Mouse (Mus musculus) right cerebral cortex, adult 2 months (tissue): ENCODE measurements around the gene Slmap.

Source experiments
- DNase-seq, 2 experiments: peaks; one replicate each; pipeline ENCODE4 v3.0.0; 2021 to 2022; ENCODE audit warnings: low spot score in 2 of 2

The Slmap gene

DNA sequence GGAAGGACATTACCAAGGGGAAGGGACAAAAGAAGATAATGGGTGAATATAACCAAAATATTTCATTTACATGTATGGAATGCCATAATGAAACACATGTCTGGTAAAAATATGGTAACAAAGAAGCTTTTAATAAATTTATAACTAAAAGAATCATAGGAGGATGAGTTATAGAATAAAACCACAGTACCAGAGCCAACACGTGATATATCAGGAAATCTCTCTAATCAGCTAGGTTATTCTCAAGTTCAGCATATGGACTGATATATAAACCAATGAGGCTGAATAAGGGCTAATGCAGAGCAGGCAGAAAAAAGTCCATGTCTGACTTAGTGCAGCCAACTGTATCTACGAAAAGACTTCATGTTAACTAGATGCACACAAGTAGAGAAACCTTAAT lies 58.3 kb downstream of the Slmap start:
- DNase-seq = no peak

DNA sequence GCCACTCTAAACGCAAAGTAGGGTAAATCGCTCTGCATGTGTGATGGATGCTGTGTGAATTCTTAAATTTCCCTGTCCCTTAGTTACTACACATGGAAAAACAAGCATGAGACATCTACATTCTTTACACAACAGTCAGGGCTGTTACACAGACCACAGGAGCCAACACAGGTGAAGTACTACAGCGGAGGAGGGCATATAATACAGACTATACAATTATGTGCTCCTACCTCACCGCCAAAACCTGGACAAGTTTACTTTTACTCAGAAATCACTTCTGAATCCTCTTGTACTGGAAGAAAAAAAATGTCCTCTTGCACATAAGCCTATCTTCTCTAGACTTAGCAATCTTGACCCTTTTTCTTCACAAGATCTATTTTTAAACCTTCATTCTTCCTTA lies 66.8 kb downstream of the Slmap start:
- no peak for DNase-seq

GRCm38 (mm10) chr14:26466544-26467125 lies 68.1 kb downstream of the Slmap start:
- DNase-seq = no peak

GRCm38 (mm10) chr14:26465898-26466297 lies 68.8 kb downstream of the Slmap start:
- no peak for DNase-seq

DNA sequence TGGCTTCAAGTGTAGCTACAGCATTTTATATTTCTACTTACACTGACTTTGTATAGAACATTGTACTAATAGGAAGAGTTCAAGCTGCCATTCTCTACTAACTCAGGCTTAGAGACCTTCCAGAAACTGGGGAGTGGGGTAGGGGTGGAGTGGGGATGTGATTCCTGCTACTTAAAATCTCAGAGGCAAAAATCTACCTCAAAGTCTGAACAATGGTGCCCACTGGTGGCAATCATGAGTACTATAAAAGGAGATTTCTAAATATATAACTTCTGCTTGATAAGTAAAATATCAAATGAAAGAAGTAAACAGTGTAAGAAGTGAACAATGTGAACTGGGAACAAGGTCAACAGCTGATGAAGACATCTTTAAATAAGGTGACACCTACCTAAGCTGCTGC lies 75.2 kb downstream of the Slmap start:
- peak in 1 of 2 experiments; percentile 52 for DNase-seq

DNA sequence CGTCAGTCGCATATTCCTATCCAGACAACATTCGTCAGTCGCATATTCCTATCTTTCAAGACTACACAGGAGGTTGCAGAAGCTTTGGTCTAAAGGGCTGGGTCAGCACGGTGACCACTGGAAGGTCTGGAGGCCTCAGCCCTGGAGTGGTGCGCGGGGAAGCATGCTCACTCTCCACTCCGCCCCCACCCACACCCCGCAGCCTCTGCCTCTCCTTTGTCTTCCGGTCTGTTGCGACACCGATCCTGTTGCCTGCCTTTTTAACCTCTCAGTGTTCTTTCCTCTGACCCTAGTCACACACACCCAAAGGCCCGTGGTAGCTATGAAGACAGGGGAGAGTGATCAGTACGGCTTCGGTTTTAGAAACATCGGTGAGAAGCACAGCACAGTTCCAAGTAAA lies 79.9 kb downstream of the Slmap start:
- DNase-seq = no peak

GRCm38 (mm10) chr14:26450036-26450800 lies 84.5 kb downstream of the Slmap start:
- DNase-seq = no peak

DNA sequence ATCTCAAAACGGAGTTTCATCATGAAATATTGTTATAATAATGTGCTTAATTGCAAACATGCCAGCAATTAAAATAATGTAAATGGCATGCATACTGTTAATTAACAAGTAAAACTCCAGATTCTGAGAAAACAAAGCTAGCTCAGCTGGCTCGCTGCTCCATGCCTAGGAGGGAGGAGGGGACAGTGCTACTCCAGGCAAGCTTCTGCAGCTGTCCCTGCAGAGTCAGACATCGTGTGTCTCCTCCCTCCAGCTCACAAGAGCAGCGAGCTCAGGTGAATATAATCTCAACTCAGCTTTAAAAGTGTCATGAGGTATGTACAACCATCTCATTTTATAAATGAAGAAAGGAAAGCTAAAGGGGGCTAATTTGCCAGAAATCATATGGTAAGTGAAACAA lies 86.2 kb downstream of the Slmap start:
- DNase-seq = no peak

GRCm38 (mm10) chr14:26447223-26447622 lies 87.5 kb downstream of the Slmap start:
- DNase-seq = no peak

DNA sequence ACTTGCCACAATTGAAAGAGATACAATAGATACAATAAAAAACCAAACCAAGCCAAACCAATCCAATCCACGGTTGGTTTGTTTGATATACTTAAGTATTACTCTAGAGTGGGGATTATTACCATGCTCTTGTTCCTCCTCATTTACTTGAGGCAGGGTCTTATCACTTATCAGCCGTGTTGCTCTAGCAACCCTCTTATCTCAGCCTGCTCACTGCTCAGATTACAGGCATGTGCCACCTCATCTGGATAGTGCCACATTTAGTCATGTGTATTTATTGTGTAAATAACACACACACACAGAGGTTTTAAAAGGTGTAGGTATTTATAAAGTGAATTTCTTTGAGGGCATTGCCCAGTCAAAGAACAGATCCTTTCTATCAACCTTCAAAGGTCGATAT lies 88.2 kb downstream of the Slmap start:
- no peak for DNase-seq

GRCm38 (mm10) chr14:26442534-26442933 lies 92.2 kb downstream of the Slmap start:
- DNase-seq = no peak

DNA sequence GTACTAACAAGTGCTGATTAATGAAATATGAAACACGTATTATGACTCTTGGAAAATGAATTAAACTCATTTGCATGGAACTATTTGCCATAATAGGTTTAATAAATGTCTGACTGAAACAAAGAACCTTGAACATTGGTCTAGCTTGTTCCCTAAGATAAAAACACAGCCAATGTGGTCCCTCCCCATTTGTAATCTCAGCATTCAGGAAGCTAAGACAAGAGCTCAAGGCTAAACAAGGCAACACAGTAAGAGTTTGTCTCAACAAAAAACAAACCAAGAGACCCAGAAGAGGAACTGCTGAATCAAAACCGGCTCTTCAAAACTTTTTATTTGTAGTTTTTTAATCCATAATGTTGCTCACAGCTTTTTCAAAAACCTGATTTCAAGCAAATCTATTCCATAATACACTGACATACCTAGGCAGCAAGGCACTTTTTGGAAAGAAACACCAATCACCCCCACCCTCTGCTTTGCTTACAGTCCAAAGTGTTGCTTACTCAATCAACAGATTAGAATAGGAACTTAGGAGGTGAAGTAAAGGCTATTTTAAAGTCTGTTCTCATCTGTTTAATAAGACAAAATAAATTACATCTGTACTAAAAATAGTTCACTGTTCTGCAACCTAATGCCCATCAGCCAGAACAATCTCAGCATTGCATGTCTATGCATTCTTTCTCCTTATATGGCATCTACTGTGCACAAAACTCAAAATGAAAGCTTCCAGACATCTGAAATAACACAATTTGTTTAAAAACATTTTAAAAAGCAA lies 93.5 kb downstream of the Slmap start:
- no peak for DNase-seq

- DNase-seq = no peak
Observed at GRCm38 (mm10) chr14:26439996-26440395, 94.7 kb downstream of the Slmap start.

GRCm38 (mm10) chr14:26437771-26438170 lies 97.0 kb downstream of the Slmap start:
- DNase-seq = no peak

- DNase-seq = no peak
Observed at GRCm38 (mm10) chr14:26436304-26436703, 98.4 kb downstream of the Slmap start.

GRCm38 (mm10) chr14:26432320-26432719 lies 102.4 kb downstream of the Slmap start:
- no peak for DNase-seq

DNA sequence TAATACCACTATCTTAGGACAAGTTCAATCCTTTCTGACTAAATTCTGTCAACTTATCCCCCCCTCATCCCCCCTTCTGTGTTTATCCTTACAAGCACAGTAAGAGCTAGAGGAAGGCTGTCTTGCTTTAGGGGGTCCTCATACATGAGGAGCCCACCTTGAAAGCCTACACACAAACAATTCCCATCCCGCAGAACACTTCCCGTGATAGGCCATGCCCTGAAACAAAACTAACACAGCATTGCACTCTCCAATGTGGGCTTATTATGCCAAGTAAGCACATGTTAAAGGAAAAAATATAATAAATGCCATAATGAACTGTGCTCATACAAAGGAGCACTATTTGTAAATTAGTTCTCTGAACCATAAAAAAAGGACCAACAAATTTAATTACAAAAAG lies 102.8 kb downstream of the Slmap start:
- no peak for DNase-seq

GRCm38 (mm10) chr14:26420231-26420630 lies 114.5 kb downstream of the Slmap start:
- no peak for DNase-seq

DNA sequence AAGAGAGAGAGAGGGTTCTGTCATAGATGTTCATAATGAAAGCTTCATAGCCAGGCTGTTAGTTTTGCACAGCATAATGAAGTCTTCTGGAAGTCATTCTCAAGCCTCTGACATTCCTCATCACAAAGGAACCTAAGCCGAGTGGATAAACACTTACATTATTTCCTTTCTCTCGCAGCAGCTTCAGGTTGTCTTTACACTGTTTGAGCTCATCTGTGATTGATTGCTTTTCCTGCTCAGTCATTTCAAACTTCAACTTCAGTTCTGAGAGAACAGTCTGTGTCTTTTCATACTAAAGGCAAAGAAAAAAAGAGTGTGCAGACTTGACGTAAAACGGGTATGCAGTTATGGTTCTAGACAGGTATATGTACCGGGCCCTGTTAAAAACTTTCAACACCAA lies 116.8 kb downstream of the Slmap start:
- no peak for DNase-seq

GRCm38 (mm10) chr14:26417088-26417487 lies 117.6 kb downstream of the Slmap start:
- no peak for DNase-seq

- DNase-seq = no peak
Observed at GRCm38 (mm10) chr14:26413581-26413980, 121.2 kb downstream of the Slmap start.

GRCm38 (mm10) chr14:26406746-26407145 lies 128.0 kb downstream of the Slmap start:
- DNase-seq = no peak
